Mouse (Mus musculus) bone marrow macrophage, adult 2 months (primary cell): ENCODE measurements at regions not wholly inside any gene's neighbourhood (a gene's known extent, or its start where the extent isn't known, plus 50 kb on each side); places are given as distances from the start of the nearest gene placed in this dataset.

Experiments
- CTCF ChIP-seq: IDR thresholded peaks from 2 replicates; pipeline ENCODE4 v1.5.1; 2012; ENCODE audit warnings: low read depth, mild to moderate bottlenecking, low read length, moderate library complexity
- POLR2A ChIP-seq: IDR thresholded peaks from 2 replicates; pipeline ENCODE4 v1.6.1; 2012; ENCODE audit warnings: mild to moderate bottlenecking, low read depth, low read length, borderline replicate concordance

- no peak for TF ChIP-seq CTCF
- TF ChIP-seq POLR2A = no peak
Observed at GRCm38 (mm10) chr11:112450227-112450626, 331.8 kb upstream of the Sox9 start.
